Mouse (Mus musculus) heart, postnatal 4 days (tissue): Measurements from ENCODE around the gene Gm10974. TPM values are rescaled to one million over a fixed set of nuclear protein-coding genes. Genes with fewer than 3 reads are reported as not detected.

Experiments
- DNase-seq: peaks from one replicate; pipeline ENCODE4 v3.0.0; 2021
- total RNA-seq, 2 experiments: library from RNA; stranded (reverse); gene quantifications; 2 replicates each; pipeline ENCODE4 v1.2.3; 2021

The Gm10974 gene
- total RNA-seq, 2 experiments from 2014 or later: not detected

- DNase-seq: no peak
Measured at GRCm38 (mm10) chr7:66359044-66359443, 6.7 kb upstream of the Gm10974 start.

- no peak for DNase-seq
Measured at GRCm38 (mm10) chr7:66364491-66364890, 1.2 kb upstream of the Gm10974 start.

- DNase-seq: no peak
Measured at GRCm38 (mm10) chr7:66365411-66365810, 294 bp upstream of the Gm10974 start.

DNA sequence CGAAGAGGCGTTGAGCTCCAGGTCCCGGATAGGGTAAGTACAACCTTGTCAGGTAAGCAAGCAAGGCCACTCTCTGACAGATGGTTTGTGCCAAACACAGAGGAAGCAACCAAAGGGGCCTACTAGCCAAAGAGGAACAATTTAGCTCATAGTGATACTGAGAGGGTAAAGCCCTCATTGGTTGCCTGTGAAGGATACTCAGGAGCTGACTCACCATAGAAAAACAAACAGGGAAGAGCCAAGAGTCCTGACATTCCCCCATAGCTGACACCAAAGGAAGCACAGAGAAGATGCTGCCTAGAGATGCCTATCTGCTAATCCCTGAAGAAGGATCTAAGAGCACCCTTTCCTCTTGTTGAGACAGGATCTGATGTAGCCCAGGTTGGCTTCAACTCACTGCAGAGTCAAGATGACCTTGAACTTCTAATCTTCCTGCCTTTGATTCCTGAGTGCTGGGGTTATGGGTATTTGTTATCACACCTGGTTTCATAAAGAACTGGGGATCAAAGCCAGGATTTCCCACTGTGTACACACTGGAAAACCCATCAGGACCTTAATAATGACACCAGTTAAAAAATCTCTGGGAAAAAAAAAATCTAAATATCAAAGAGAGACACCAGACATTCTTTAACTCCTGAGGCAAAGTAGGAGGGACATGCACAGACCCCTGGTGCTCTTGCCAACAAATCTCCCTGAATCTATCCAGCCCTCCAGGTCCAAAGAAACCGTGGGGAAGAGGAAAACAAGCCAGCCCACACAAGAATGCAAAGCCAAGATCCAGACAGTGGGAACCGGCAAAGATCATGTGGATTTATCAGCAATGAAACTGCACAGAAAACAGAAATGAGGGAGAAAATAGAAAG, 3.6 kb downstream of the Gm10974 start:
- no peak for DNase-seq

- no peak for DNase-seq
Measured at GRCm38 (mm10) chr7:66369934-66370445, 4.3 kb downstream of the Gm10974 start.

GRCm38 (mm10) chr7:66370970-66371369, 5.3 kb downstream of the Gm10974 start:
- DNase-seq: no peak

- no peak for DNase-seq
Measured at GRCm38 (mm10) chr7:66373391-66373790, 7.7 kb downstream of the Gm10974 start.

DNA sequence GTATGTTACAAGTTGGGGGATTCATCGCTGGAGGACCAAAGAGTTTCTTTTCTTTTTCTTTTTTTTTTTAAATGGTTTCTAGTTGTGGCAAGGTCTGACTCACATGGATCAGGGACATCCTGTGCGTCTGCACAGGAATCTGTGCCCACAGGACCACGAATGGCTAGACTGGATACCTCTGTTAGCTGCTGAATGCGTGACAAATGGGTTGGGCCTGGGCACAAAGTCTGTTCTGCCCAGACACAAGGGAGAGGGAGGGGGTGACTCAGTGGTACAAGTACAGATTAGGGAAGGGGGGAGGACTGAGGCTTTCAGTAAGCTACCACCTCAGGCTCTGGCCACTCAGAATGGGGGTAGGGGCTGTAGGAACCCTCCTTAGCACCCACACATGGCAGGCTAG, 10.0 kb downstream of the Gm10974 start:
- DNase-seq: no peak

- DNase-seq: no peak
Measured at GRCm38 (mm10) chr7:66376560-66376959, 10.9 kb downstream of the Gm10974 start.

DNA sequence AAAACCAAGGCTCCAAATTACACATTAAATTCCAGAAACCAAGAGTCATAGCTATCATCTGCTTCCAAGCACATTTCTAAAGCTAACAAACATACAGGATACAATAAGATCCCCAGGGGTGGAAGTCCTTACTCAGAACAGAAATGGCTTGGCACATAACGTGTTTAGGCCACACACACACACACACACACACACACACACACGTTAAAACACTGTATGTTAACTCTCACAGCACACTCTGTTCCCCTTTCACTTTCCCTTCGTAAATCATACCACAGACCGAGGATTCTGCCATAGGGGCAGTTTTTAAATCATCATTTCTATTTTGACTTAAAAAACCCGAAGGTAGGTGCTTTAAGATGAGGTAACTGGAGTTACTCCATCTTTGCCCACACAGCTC, 18.5 kb downstream of the Gm10974 start:
- no peak for DNase-seq

DNA sequence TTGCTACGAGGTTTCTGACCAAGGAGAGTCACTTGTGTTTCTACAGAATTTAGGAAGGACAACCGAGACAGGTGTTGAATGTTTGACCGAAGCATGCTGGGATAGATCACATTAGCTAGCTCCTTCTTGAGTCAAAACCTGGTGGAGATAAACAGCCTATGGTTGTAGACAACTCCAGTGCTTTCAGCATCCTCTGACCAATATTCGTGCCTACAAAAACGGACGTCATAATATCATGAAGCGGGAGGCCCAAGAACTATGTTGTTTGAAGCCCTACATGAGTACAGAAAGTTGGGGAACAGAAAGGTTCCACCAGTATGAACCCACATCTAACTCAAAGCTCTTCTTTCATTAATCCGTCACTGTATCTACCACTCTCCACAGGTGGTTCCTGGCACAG, 19.2 kb downstream of the Gm10974 start:
- DNase-seq: no peak

- no peak for DNase-seq
Measured at GRCm38 (mm10) chr7:66385826-66386225, 20.1 kb downstream of the Gm10974 start.

DNA sequence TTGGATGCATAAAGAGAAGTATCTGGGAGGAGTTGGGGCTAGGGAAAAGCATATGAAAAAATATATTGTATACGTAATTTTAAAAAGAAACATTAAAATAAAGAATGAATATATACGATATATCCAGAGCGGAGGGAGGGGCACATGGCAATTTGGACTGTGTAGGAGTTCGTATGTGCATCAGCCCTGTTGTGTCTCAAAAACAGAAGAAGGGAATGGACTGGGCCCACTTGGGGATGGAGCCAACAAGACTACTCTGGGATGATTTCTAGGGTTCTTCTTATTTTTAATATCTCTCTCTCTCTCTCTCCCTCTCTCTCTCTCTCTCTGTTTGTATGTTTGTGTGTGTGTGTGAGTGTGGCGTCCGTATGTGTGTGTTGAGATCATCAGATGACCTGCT, 20.7 kb downstream of the Gm10974 start:
- DNase-seq: no peak

- peak; percentile 32 for DNase-seq
Measured at GRCm38 (mm10) chr7:66387419-66387812, 21.7 kb downstream of the Gm10974 start.

- peak; percentile 67 for DNase-seq
Measured at GRCm38 (mm10) chr7:66387813-66388521, 22.3 kb downstream of the Gm10974 start, which contains the start of gene Lrrk1. Lrrk1 (minus strand) TSS chr7:66388350.

DNA sequence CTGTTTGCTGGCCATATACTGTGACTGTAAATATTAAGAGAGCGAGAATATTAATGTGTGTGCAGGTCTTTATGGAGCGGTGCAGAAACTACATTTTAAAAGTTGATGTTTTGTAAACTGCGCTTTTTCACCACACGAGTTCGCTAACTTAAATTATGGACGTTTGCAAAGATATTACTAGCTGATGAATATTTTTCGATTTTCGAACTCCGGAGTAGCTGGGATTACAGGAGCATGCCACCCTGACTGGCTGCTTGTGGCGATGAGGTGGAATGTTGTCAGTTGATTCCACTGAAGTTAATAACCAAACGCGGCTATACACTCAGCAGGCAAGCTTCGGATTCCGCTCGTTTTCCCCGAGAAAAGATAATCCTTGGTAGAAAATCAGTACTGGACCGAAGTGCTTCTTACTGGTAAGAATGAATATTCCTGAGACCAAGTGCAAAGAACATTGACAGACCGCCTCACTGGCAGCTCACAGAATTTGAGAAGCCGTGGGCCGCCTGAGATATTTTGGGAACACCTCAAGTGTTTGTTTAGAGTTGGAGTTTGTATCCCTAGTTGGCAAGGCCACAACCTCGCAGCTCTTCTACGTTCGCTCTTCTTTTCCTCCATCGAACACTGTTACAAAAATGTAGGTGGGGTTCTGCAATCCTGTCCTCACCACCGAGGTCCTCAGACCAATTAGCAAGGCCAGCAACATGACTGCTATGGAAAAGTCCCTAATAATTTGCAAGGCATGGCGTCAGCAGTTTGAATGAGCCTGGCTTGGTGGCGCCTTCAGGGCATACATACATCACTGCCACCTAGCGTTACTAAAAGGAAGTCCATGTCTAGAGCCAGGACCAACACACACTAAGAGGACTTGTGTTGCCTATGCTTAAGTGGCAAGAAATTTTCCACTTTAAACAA, 23.2 kb downstream of the Gm10974 start:
- DNase-seq: peak; percentile 74

DNA sequence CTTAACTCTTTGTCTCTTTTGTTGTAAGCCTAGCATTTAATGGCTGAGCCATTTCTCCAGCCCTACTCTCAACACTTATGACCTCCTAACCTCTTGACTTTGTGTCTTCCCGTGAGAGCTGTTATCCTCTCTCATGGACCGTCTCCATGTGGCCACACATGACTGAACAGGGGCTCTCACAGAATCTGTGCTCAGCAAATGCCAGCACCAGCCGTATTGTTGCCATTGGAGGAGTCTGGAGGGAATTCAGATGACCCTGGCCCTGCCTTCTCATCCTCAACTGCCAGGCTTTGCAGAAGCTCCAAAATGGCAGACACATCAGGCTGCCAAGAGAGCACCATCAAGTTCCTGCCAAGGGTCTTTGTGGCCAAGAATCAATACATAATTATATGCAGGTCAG, 31.6 kb downstream of the Gm10974 start:
- no peak for DNase-seq

DNA sequence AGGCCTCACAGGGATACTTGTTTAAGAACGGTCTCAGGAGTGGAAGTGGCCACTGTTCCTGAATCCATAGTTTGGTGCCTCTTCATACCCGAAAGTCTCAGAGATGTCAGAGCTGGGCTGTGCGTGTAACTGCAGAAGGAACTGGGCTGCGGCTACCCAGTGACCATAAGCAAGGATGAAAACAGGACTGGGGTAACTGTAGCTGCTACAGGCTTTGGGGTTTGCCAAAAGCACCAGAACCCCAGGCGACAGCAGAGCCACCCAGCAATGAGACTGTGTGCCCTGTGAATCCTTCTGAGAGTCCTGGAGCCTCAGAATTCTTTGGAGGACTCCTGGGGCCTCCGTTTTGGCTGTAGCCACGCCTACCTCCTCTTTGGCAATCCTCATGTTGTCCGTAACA, 35.9 kb downstream of the Gm10974 start:
- no peak for DNase-seq

GRCm38 (mm10) chr7:66402876-66403275, 37.2 kb downstream of the Gm10974 start:
- DNase-seq: no peak

DNA sequence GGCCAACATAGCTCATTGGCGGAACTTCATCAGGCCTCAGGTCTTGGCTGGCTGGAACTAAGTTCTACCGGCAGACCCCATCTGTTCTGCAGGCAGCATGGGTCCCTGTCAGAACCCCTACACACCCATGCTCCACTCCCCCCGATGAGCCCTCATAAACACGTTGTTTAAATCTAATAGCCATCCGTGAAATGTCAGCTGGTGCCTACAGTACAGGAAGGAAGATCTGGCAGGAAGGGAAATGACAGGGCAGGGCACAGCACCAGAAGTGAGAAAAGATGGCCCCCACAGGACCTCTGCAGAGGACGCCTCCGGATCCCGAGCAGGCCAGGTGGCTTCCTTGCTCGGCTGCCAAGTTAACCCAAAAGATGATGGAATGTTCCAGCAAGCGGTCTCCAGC, 38.4 kb downstream of the Gm10974 start:
- no peak for DNase-seq

DNA sequence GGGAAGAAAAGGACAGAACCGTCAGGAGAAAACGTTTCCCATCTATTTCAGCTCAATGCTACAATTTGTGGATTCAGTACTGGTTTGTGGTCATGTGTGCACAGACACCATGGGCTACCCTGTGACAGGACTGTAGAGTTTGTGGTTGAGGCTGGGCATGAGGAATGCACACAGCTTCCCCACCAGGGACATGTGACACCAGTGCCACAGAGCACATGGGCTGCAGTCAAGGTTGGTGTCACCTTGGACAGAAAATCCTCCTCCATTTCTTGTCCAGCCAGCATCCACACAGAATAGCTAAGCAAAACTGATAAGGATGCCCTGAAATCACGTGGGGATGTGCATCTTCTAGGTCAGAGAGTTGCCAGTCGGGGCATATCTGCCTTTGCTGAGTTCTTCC, 39.1 kb downstream of the Gm10974 start:
- no peak for DNase-seq

GRCm38 (mm10) chr7:66405541-66405940, 39.8 kb downstream of the Gm10974 start:
- DNase-seq: no peak
